ENCODE assay signal across 13 mouse cellular contexts in genomic region chr16:34698721-34699120, GRCm38 (mm10). TPM values are rescaled to one million over a fixed set of nuclear protein-coding genes. Genes with fewer than 3 reads are reported as not detected.
"Had no signal": no experiment of that assay in that cellular context is flagged by ENCODE, and none has a peak within 500 bp of the region (broad histone marks: within the 10 kb centered on the region; RNA-seq: fewer than 3 reads in every experiment).

No protein-coding gene starts in this region.

RNA-seq across cellular contexts. Expression of gene Ropn1, which starts 49.0 kb away (rescaled TPM):
- total RNA-seq: neutrophil, adult 5-6 weeks had no signal
- polyA plus RNA-seq: neural tube, embryonic 13.5 days; neural tube, embryonic 14.5 days; neural tube, embryonic 15.5 days; small intestine, adult 2 months; spleen, adult 2 months; stomach, embryonic 14.5 days; stomach, embryonic 15.5 days; stomach, embryonic 16.5 days; stomach, postnatal 0 days; thymus, adult 2 months; thymus, postnatal 0 days; urinary bladder, adult 2 months had no signal
